ENCODE assay signal across 20 mouse cellular contexts in the genomic region with DNA sequence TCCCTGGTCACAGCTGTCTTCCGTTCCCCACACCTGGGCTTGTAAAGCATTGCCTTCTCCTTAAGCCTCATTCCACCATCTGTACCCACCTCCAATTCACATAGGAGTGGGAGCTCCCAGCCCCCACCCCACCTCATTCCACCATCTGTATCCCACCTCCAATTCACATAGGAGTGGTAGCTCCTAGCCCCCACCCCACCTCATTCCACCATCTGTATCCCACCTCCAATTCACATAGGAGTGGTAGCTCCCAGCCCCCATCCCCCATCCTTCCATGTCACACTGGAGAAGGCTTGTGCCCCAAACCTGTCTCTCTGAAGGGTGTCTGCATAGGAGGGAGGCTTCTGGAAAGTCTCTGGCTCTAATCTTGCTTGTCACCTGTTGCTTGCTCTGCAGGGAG. TPM values are rescaled to one million over a fixed set of nuclear protein-coding genes. Genes with fewer than 3 reads are reported as not detected.
A peak's percentile ranks its signal among the peaks of the same experiment; 100 is the strongest.
DNase-seq lines count a peak whose midpoint lies in the region; ATAC-seq and TF ChIP-seq lines count a peak whose summit lies in the region.
"Had no signal": no experiment of that assay in that cellular context is flagged by ENCODE, and none has a peak within 500 bp of the region (broad histone marks: within the 10 kb centered on the region; RNA-seq: fewer than 3 reads in every experiment).

No protein-coding gene starts in this region.

- H3K9ac ChIP-seq in midbrain, embryonic 13.5 days (replicated peaks), result no peak overlapping the region
- H3K9ac ChIP-seq in limb, embryonic 13.5 days, result no peak overlapping the region
- no peak overlapping the region for H3K9ac ChIP-seq in hindbrain, postnatal 0 days (replicated peaks; ENCODE audit: low read length)
- H3K9ac ChIP-seq: forebrain, embryonic 13.5 days; forebrain, postnatal 0 days; heart, embryonic 15.5 days; hindbrain, embryonic 12.5 days; intestine, embryonic 15.5 days had no signal

- 0 out of 2 replicates have a peak overlapping the region, but pooled peaks have one; percentile 2 for H3K27ac ChIP-seq in midbrain, embryonic 10.5 days (replicated peaks)
- H3K27ac ChIP-seq in midbrain, embryonic 13.5 days, result no peak overlapping the region
- 0 out of 2 replicates have a peak overlapping the region, but pooled peaks have one; percentile 50 for H3K27ac ChIP-seq in limb, embryonic 10.5 days
- H3K27ac ChIP-seq in limb, embryonic 13.5 days, result peak overlapping the region; percentile 81
- H3K27ac ChIP-seq in hindbrain, postnatal 0 days, result no peak overlapping the region
- H3K27ac ChIP-seq: forebrain, embryonic 13.5 days; gastrocnemius, adult 2 months; hindbrain, embryonic 12.5 days; intestine, embryonic 15.5 days had no signal

- WGBS in midbrain, embryonic 10.5 days, result 83% methylated on average over 1 of the region's 1 CpGs
- WGBS in midbrain, embryonic 13.5 days, result 88% methylated on average over 1 of the region's 1 CpGs
- WGBS in limb, embryonic 10.5 days, result 72% methylated on average over 1 of the region's 1 CpGs
- 50% methylated on average over 1 of the region's 1 CpGs for WGBS in limb, embryonic 13.5 days
- WGBS in hindbrain, postnatal 0 days, result 94% methylated on average over 1 of the region's 1 CpGs

- no peak for ATAC-seq in midbrain, embryonic 13.5 days
- no peak for ATAC-seq in limb, embryonic 13.5 days (ENCODE audit: low FRiP score, low read depth)
- no peak for ATAC-seq in erythroid progenitor cell, adult 5-6 weeks (replicated peaks; ENCODE audit: low FRiP score, poor library complexity, severe bottlenecking)
- ATAC-seq in hindbrain, postnatal 0 days, result no peak
- ATAC-seq: forebrain, embryonic 13.5 days; forebrain, postnatal 0 days; intestine, embryonic 15.5 days had no signal

- no peak overlapping the region for H3K4me3 ChIP-seq in midbrain, embryonic 10.5 days
- H3K4me3 ChIP-seq in midbrain, embryonic 13.5 days (replicated peaks), result no peak overlapping the region
- H3K4me3 ChIP-seq in limb, embryonic 10.5 days, result no peak overlapping the region
- no peak overlapping the region for H3K4me3 ChIP-seq in limb, embryonic 13.5 days
- no peak overlapping the region for H3K4me3 ChIP-seq in hindbrain, postnatal 0 days (ENCODE audit: low read length)
- H3K4me3 ChIP-seq: forebrain, embryonic 13.5 days; gastrocnemius, adult 2 months; heart, embryonic 15.5 days; hindbrain, embryonic 12.5 days; intestine, embryonic 15.5 days had no signal

- DNase-seq in midbrain, embryonic 10.5 days (ENCODE audit: low spot score), result no peak
- DNase-seq in limb, embryonic 10.5 days (ENCODE audit: low spot score), result no peak
- DNase-seq in hindbrain, postnatal 0 days (ENCODE audit: low spot score), result no peak
- DNase-seq: adrenal gland, adult 2 months; cerebellum, adult 2 months had no signal

- H3K4me2 ChIP-seq in midbrain, embryonic 13.5 days (replicated peaks), result no peak overlapping the region
- no peak overlapping the region for H3K4me2 ChIP-seq in limb, embryonic 13.5 days (replicated peaks)
- H3K4me2 ChIP-seq in hindbrain, postnatal 0 days (ENCODE audit: low read depth, low read length), result no peak overlapping the region
- H3K4me2 ChIP-seq: forebrain, embryonic 13.5 days; heart, embryonic 11.5 days; heart, embryonic 15.5 days; hindbrain, embryonic 12.5 days; intestine, embryonic 15.5 days had no signal

- no peak for TF ChIP-seq CTCF in hindbrain, postnatal 0 days (IDR thresholded peaks at IDR 0.05; ENCODE audit: low read depth)

- H3K9me3 ChIP-seq in midbrain, embryonic 10.5 days (replicated peaks), result no peaks in the 10 kb centered on the region
- H3K9me3 ChIP-seq in midbrain, embryonic 13.5 days, result no peaks in the 10 kb centered on the region
- H3K9me3 ChIP-seq in limb, embryonic 10.5 days (replicated peaks), result no peaks in the 10 kb centered on the region
- no peaks in the 10 kb centered on the region for H3K9me3 ChIP-seq in limb, embryonic 13.5 days
- H3K9me3 ChIP-seq in hindbrain, postnatal 0 days (ENCODE audit: low read length), result no peaks in the 10 kb centered on the region
- H3K9me3 ChIP-seq: forebrain, embryonic 13.5 days; heart, embryonic 15.5 days; hindbrain, embryonic 12.5 days; intestine, embryonic 15.5 days had no signal

- H3K36me3 ChIP-seq in midbrain, embryonic 10.5 days, result no peaks in the 10 kb centered on the region
- H3K36me3 ChIP-seq in midbrain, embryonic 13.5 days, result no peaks in the 10 kb centered on the region
- H3K36me3 ChIP-seq in limb, embryonic 10.5 days, result no peaks in the 10 kb centered on the region
- H3K36me3 ChIP-seq in limb, embryonic 13.5 days, result no peaks in the 10 kb centered on the region
- no peaks in the 10 kb centered on the region for H3K36me3 ChIP-seq in hindbrain, postnatal 0 days (ENCODE audit: insufficient read depth, low read length)
- H3K36me3 ChIP-seq: heart, embryonic 15.5 days; hindbrain, embryonic 12.5 days; intestine, embryonic 15.5 days had no signal

- no peaks in the 10 kb centered on the region for H3K27me3 ChIP-seq in midbrain, embryonic 10.5 days (ENCODE audit: low read depth, poor library complexity, severe bottlenecking)
- H3K27me3 ChIP-seq in midbrain, embryonic 13.5 days, result no peaks in the 10 kb centered on the region
- H3K27me3 ChIP-seq in limb, embryonic 10.5 days (ENCODE audit: low read depth, poor library complexity, severe bottlenecking), result no peaks in the 10 kb centered on the region
- no peaks in the 10 kb centered on the region for H3K27me3 ChIP-seq in limb, embryonic 13.5 days
- H3K27me3 ChIP-seq in hindbrain, postnatal 0 days (ENCODE audit: insufficient read depth, low read length), result no peaks in the 10 kb centered on the region
- H3K27me3 ChIP-seq: forebrain, embryonic 13.5 days; heart, embryonic 15.5 days; hindbrain, embryonic 12.5 days; intestine, embryonic 15.5 days had no signal

- H3K4me1 ChIP-seq in midbrain, embryonic 10.5 days, result peaks cover 38% of the 10 kb centered on the region
- peaks cover 5% of the 10 kb centered on the region; the same call in 1 of the 2 replicates for H3K4me1 ChIP-seq in midbrain, embryonic 13.5 days (replicated peaks)
- H3K4me1 ChIP-seq in limb, embryonic 10.5 days, result peaks cover 33% of the 10 kb centered on the region
- H3K4me1 ChIP-seq in limb, embryonic 13.5 days, result peaks cover 49% of the 10 kb centered on the region
- H3K4me1 ChIP-seq in hindbrain, postnatal 0 days (ENCODE audit: insufficient read depth, low read length), result 0 out of 2 replicates have a peak, but pooled peaks cover 10% of the 10 kb centered on the region

RNA-seq across cellular contexts. Expression of a gene that starts 1.2 kb away (rescaled TPM):
- polyA plus RNA-seq in midbrain, embryonic 10.5 days (2016; fragmentation: Nextera tagmentation; extraction: Ambion mirVana), result 0.11 and 0.20 TPM in 2 replicates
- 0.12 and 0.16 TPM in 2 replicates for polyA plus RNA-seq in midbrain, embryonic 13.5 days (2015; fragmentation: Nextera tagmentation; extraction: Ambion mirVana)
- 0.18 and 0.33 TPM in 2 replicates for polyA plus RNA-seq in limb, embryonic 10.5 days (2016; fragmentation: Nextera tagmentation; extraction: Ambion mirVana)
- 0.56 and 0.59 TPM in 2 replicates for polyA plus RNA-seq in limb, embryonic 13.5 days (2015; fragmentation: Nextera tagmentation; extraction: Ambion mirVana)
- total RNA-seq in erythroid progenitor cell, adult 5-6 weeks (2015; ENCODE audit: low replicate concordance), result not detected in 2 replicates
- total RNA-seq in erythroid progenitor cell, adult 5-6 weeks (2017; ENCODE audit: low replicate concordance), result not detected in 2 replicates
- total RNA-seq in hindbrain, postnatal 0 days (2014; rRNA removed), result 0.42 TPM in 1 of 2 replicates, not detected in the other
- polyA plus RNA-seq in hindbrain, postnatal 0 days (2015; fragmentation: Nextera tagmentation; extraction: Ambion mirVana), result 0.10 TPM in 2 replicates
- total RNA-seq: adrenal gland, adult 2 months; adrenal gland, postnatal 36 days; ES-E14; forebrain, postnatal 0 days; gastrocnemius, adult 2 months; gastrocnemius, postnatal 36 days; heart, adult 18-20 months; heart, postnatal 25 days had no signal

Comparison
In these comparisons a context has a peak if more than half of its experiments do, and no peak if none do; other contexts are left out.
1. H3K27ac ChIP-seq: peak in midbrain, embryonic 10.5 days (single experiment), limb, embryonic 10.5 days (single experiment) and limb, embryonic 13.5 days (single experiment); none in midbrain, embryonic 13.5 days (single experiment) and hindbrain, postnatal 0 days (single experiment).